Mouse (Mus musculus) heart, postnatal 10 days (tissue): Measurements from ENCODE around the gene Adra1d. TPM values are rescaled to one million over a fixed set of nuclear protein-coding genes. Genes with fewer than 3 reads are reported as not detected.

Source experiments
- DNase-seq, 2 experiments: peaks; one replicate each; pipeline ENCODE4 v3.0.0; 2021
- intact Hi-C: fragments of 180-260 bp; cut with DNase I; formaldehyde crosslinking; loops from one replicate; pipeline ENCODE4 v1.15.1; 2025
- total RNA-seq, 2 experiments: library from RNA; stranded (reverse); gene quantifications; 2 replicates each; pipeline ENCODE4 v1.2.3; 2021

Adra1d gene
- 1 to 10 TPM; 4.3 to 4.5 TPM for total RNA-seq

- peak; percentile 54 to 59 for DNase-seq
- intact Hi-C loops, result loop anchor here (1.0 kb wide), 2 partner anchors 209 to 250 kb away; no protein-coding TSS in a partner anchor
Measured at GRCm38 (mm10) chr2:131561891-131562585, at the start of gene Adra1d. TSS of gene Adra1d (minus strand) at chr2:131562283.

GRCm38 (mm10) chr2:131601881-131602280, 39.8 kb upstream of the Adra1d start:
- DNase-seq, result no peak
- intact Hi-C loops, result no loop called here

DNA sequence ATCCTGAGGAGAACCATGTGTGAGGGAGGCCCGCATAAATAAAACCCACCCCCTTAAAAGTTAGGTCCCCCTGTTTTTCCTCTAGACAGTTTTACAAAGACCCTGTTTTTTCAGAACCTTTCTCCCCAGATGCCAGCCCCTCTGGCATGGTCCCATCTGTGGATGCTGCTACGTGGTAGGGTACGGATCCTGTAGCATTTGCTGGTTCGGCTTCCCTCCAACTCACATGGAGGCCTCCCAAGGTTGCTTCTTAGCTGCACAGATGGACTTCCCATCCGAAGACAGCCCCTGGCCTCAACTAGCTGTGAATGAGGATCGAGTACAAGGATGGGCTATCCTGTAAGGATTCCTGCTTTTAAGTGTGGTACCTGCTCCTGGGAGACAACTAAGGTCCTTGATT, 32.8 kb upstream of the Adra1d start:
- intact Hi-C loops, result no loop called here
- no peak for DNase-seq

DNA sequence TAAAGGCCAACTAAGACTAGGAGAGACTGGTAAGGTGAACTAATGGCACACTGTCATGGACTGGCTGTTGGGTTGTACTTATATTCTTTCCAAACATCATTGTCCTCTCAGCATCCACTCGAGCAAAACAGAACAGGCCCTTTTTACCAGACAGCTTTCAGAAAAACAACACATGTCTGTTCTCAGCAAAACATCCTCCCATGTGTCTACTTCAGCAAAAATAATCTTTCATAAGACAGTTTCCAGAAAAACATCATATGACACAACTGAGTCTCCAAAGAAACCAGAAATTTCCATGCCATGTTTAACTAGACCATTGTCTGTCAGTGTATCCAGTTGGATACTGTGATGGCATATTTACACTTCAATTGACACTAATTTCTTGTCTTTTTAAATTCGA, 25.4 kb upstream of the Adra1d start:
- intact Hi-C loops, result no loop called here
- DNase-seq, result no peak

GRCm38 (mm10) chr2:131581506-131581905, 19.4 kb upstream of the Adra1d start:
- intact Hi-C loops, result no loop called here
- no peak for DNase-seq

DNA sequence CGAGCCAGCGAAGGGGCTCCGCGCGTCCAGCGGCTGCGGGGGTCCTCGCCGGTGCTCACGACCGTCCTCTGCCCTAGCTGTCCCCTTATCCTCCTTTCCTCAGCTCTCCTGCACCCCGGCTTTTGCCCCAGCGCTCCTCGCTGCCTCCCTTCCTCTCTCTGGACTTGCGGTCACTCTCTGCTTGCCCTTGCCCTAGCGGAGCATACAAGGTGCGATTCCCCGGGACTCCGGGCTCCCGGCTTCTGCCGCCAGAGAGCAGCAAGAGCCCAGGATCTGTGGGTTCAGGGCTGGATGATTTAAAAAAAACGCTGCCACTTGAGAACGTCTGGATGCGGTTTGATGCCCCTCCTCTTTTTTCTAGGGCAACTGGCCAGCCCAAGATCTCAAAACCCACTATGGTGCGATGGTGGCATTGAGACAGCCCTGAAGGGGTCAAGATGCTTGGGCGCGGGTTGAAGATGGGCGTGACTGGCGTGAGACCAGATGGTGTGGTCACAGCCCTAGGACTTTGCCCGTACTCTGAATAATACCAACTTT, 571 bp upstream of the Adra1d start:
- intact Hi-C loops, result loop anchor here (1.0 kb wide), 2 partner anchors 209 to 250 kb away; no protein-coding TSS in a partner anchor
- peak; percentile 87 to 88 for DNase-seq

- DNase-seq, result no peak
- intact Hi-C loops, result no loop called here
Measured at GRCm38 (mm10) chr2:131561344-131561870, 676 bp downstream of the Adra1d start.

DNA sequence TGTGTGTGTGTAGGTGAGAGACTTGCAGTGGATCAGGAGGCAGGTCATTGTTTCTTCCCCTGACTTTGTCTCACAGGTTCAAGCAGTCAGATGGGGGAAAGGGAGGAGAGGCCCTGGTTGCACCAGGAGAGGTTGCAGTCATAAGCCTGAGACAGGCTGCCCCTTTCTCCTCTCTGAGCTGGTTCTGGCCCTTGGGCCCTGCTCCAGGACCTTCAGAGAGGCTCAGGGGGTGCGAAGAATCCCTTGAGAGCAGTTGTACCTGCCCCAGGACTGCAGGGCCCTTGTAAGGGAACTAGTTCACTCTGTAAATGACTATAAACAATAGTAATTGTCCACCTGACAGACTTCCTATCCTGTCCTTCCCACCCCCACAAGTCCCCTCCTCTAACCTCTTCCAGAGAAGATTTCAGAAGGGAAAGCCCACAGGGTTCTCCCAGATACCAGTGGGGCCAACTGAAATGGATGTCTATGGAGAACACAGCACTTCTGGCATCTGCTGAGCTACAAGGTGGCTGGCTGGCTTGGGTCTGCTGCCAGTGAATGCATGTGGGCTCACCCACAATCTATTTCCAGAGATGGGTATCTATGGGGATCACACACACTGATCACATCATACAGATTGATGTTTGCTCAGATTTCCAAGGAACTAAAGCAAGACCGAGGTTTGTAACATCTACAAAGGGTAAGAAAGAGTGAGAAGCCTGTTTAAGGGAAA, 1.7 kb downstream of the Adra1d start:
- intact Hi-C loops, result no loop called here
- DNase-seq, result no peak

- DNase-seq, result peak; percentile 53 to 54
- intact Hi-C loops, result no loop called here
Measured at GRCm38 (mm10) chr2:131557896-131558295, 4.2 kb downstream of the Adra1d start.

DNA sequence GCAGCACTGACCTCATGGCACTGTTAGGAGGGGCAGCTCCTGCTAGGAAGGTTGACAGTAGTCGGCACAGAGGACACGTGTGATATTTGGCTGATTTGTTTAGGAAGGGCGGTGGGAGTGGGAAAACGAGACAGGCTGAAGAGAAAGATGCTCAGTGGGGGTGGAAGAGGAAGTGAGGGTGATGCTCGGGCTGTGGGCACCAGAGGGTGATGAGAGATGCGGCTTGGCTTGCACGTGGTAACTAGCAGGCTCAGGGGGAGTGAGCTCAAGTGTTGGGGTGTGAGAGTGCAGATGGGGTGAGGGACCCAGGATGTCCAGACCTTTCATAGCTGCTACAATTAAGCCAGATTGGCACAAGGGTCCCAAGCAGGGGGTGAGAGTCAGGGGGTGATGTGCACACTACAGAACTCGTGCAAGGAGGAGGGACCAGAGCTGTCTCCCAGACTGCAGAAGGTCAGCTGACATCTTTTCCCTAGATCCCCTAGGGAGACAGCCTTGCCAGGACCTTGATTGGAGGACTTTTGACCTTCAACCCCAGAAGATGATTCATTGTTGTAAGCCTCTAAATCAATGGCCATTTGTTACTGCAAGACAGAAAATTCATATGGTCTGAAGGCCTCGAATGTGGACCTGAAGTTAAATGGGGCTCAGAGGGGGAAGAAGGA, 9.2 kb downstream of the Adra1d start:
- intact Hi-C loops, result no loop called here
- no peak for DNase-seq

DNA sequence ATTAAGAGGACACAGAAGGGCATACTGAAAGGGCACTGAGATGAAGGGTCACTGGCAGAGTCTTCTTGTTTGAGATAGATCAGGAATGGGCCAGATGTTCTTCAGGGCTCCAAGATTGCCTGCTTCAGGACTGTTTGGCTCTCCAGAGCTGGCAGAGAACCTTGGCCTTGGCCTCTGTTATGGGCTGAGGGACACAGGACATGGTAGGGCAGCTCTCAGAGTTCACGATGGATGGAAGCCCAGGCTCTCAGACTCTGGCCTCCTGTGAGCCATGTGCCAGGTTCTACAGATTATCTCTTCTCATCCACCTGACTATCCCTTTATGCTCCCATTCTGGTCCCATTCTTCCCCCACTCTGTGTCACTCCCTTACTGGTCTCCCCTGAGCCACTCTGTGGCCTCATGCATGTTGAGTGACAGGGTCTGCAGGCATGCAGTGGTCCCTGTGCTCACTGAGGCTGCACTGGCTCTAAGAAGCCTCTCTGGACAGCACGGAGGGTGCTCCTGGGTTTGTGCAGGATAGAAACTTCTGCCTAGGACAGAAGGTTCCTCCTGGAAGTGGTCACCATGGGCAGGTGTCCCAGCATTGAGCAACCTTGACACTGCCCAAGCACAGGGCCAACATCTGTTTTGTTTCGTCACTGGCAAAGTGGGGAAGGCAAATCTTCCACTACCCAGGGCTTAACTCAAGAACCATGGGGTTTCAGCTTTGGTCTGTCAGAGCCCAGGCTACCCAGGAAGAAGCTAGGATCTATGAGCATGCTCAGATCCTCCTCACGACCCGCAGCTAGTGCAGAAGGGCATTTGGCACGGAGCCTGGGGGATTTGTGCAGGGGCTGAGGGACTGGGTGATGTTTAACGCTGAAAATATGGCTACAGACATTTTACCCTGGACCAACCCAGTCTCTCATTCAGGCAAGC, 10.1 kb downstream of the Adra1d start:
- intact Hi-C loops, result no loop called here
- no peak for DNase-seq

- DNase-seq, result peak in 1 of 2 experiments; percentile 48
- intact Hi-C loops, result no loop called here
Measured at GRCm38 (mm10) chr2:131550906-131551305, 11.2 kb downstream of the Adra1d start.

DNA sequence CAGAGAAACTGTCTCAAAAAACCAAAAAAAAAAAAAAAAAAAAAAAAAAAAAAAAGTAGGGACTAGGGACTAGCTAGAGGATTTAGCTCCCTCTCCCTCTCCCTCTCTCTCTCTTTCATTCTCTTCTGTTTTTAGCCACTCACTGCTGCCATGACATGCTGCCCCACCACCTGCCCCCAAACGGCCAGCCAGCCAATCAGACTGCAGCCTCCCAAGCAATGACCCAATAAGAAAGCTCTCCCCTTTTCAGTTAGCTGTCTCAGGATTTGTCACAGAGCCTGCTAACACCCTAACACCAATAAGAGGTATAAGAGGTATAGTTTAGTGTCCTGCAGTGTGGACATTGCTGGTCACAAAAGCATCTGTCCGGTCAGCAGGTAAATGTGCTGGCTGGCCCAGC, 11.6 kb downstream of the Adra1d start:
- intact Hi-C loops, result no loop called here
- no peak for DNase-seq

- intact Hi-C loops, result loop anchor here (5.0 to 10.0 kb wide), 2 partner anchors 223 to 396 kb away; no protein-coding TSS in a partner anchor
- no peak for DNase-seq
Measured at GRCm38 (mm10) chr2:131549090-131549489, 13.0 kb downstream of the Adra1d start.

DNA sequence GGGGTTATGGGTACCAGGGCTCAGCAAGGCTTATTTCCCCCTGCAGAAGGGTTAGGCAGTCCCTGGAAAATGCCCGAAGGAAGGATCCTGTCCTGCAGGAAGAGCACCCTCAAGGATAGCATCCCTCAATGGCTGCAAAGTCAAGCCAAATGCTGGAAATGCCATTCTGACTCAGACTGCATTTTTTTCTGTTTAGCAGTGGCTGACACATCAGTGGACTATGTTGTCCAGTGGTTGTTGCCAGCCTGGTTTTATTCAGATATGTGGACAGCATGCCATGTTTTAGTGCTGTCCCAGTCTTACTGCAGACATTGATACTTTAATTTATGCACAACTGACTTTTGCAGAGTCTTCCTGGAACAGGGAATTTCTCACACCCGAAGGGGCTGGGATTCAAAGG, 13.8 kb downstream of the Adra1d start:
- intact Hi-C loops, result loop anchor here (5.0 to 10.0 kb wide), 2 partner anchors 224 to 396 kb away; no protein-coding TSS in a partner anchor
- no peak for DNase-seq

GRCm38 (mm10) chr2:131546745-131547408, 15.2 kb downstream of the Adra1d start:
- no peak for DNase-seq
- intact Hi-C loops, result loop anchor here (5.0 to 10.0 kb wide), 2 partner anchors 225 to 398 kb away; no protein-coding TSS in a partner anchor

DNA sequence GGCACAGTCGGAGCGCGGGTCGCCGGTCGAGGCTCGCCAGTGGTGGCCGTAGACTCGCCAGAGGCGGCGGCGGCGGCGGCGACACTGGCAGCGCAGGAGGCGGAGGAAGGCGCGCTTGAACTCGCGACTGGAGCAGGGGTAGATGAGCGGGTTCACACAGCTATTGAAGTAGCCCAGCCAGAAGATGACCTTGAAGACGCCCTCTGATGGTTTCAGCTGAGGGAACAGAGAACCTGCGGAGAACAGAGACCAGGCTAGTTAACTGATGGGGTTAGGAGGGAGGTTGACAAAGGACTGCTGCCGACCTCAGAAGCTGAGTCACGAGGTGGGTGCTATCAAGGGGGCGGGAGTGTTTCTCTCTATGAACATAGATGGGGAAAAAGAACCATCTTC, 15.8 kb downstream of the Adra1d start:
- intact Hi-C loops, result loop anchor here (5.0 to 10.0 kb wide), 2 partner anchors 226 to 398 kb away; no protein-coding TSS in a partner anchor
- DNase-seq, result no peak

- intact Hi-C loops, result loop anchor here (1.0 to 10.0 kb wide), 3 partner anchors 227 to 399 kb away; no protein-coding TSS in a partner anchor
- DNase-seq, result peak; percentile 72 to 79
Measured at GRCm38 (mm10) chr2:131545386-131546307, 16.4 kb downstream of the Adra1d start.
